Mouse (Mus musculus) liver, postnatal 0 days (tissue): ENCODE results near the gene Gm20498. TPM values are rescaled to one million over a fixed set of nuclear protein-coding genes. Genes with fewer than 3 reads are reported as not detected.
"Not testable (repeated sequence)": the region's sequence is repeated elsewhere in the genome, so short reads cannot be mapped to it uniquely, and the experiment has no call there.

Source experiments
- ATAC-seq: fragments of 200-750 bp; cut with Nextera tagmentation; 2 replicates; pipeline ENCODE4 v1.8.0; 2017; ENCODE audit warnings: mild to moderate bottlenecking, moderate library complexity
- DNase-seq: peaks from one replicate; pipeline ENCODE4 v3.0.0-alpha.2; 2016
- H3K27ac ChIP-seq: fragments of 300-500 bp; sonication (generic); 2 replicates; pipeline ENCODE4 v1.5.1; 2014; ENCODE audit warnings: antibody characterized with exemption, moderate library complexity, mild to moderate bottlenecking, low read depth
- H3K27me3 ChIP-seq: fragments of 300-500 bp; sonication (generic); 2 replicates; pipeline ENCODE4 v1.6.1; 2014; ENCODE audit warnings: low read length, control low read depth, mixed read lengths; ENCODE audit not compliant: insufficient read depth
- H3K36me3 ChIP-seq: fragments of 300-500 bp; sonication (generic); replicated peaks from 2 replicates; pipeline ENCODE4 v1.6.1; 2014; ENCODE audit warnings: mild to moderate bottlenecking, control low read depth, low read length, moderate library complexity, mixed read lengths; ENCODE audit not compliant: insufficient read depth
- H3K4me1 ChIP-seq: fragments of 300-500 bp; sonication (generic); 2 replicates; pipeline ENCODE4 v1.6.1; 2014; ENCODE audit warnings: antibody characterized with exemption, mild to moderate bottlenecking, control low read depth; ENCODE audit not compliant: insufficient read depth
- H3K4me2 ChIP-seq: fragments of 300-500 bp; sonication (generic); 2 replicates; pipeline ENCODE4 v1.6.1; 2014; ENCODE audit warnings: low read depth, mild to moderate bottlenecking, low read length, moderate library complexity, mixed read lengths
- H3K4me3 ChIP-seq: fragments of 300-500 bp; sonication (generic); 2 replicates; pipeline ENCODE4 v1.5.1; 2014; ENCODE audit warnings: low read depth, low read length
- H3K9ac ChIP-seq: fragments of 300-500 bp; sonication (generic); replicated peaks from 2 replicates; pipeline ENCODE4 v1.6.1; 2014; ENCODE audit warnings: mild to moderate bottlenecking, moderate library complexity
- H3K9me3 ChIP-seq: fragments of 300-500 bp; sonication (generic); 2 replicates; pipeline ENCODE4 v1.6.1; 2016; ENCODE audit warnings: mild to moderate bottlenecking, control low read depth, low read length, mixed read lengths
- CTCF ChIP-seq: sonication (generic); IDR thresholded peaks from 2 replicates; pipeline ENCODE4 v1.5.1; 2016; ENCODE audit warnings: antibody characterized with exemption, low read depth
- EP300 ChIP-seq: IDR thresholded peaks from 2 replicates; pipeline ENCODE4 v1.6.1; 2016; ENCODE audit warnings: antibody characterized with exemption, low read depth, mild to moderate bottlenecking
- WGBS: fragments of 180-500 bp; shearing (Covaris S2); extraction: QIAGEN DNeasy Blood & Tissue Kit; methylation state at CpG from one replicate; pipeline ENCODE4 v1.1.7; 2014; ENCODE audit not compliant: insufficient replicate concordance; 5-methylcytosine and 5-hydroxymethylcytosine counted together
- polyA plus RNA-seq: library from polyadenylated mRNA; unstranded; fragments of >200 nt; fragmentation: Nextera tagmentation; extraction: Ambion mirVana; gene quantifications from 2 replicates; pipeline ENCODE4 v1.2.1, GENCODE M21; 2015

The Gm20498 gene
- polyA plus RNA-seq, 1 experiment from 2014 or later: 13.8 TPM

DNA sequence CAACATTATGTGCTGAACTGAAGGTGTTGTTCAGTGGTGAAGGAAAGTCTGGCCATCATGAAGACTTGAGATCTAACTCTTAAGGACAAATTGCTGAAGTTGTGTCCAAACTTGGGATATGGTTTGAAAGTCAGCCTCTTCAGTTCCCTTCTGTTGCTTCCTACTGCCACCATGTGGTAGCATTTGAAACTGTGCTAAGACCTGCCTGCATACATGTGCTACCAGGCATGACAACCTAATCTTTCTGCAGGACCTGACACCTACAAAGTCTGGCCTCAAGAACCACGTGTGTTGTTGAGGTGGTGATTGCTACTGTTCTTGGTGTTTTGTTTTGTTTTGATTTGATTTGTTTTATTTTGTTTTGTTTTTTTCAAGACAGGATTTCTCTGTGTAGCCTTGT, 130.5 kb downstream of the Gm20498 start:
- peak; percentile 44; the same call in 1 of the 2 replicates for ATAC-seq
- TF ChIP-seq EP300: no peak
- peak; percentile 85 for TF ChIP-seq CTCF
- Histone ChIP-seq H3K36me3 (no peaks in the 10 kb centered on the region), H3K27ac (no peak overlapping the region), H3K4me2 (no peak overlapping the region), H3K9me3 (no peaks in the 10 kb centered on the region), H3K4me3 (no peak overlapping the region), H3K27me3 (no peaks in the 10 kb centered on the region), H3K9ac (no peak overlapping the region), H3K4me1 (no peaks in the 10 kb centered on the region)
- peak; percentile 62 for DNase-seq
- 22% methylated on average over 1 of the region's 1 CpGs for WGBS

DNA sequence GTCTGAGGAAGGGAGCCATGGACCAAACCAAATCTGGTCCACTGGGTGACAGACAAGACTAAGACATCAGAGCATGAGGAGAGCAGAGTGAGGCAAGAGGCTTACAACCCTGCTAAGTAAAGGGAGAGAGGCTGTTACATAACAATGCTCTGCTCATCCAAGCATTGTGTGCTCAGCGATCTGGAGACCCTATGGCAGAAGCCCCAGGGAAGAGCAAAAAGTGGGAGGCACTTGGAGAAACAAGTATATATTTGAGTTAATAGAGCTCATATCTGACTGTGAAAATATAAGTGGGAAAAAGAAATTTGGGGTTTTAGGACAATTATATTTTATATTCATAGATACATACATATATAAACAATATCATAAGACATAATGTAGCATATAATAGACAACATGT, 153.3 kb downstream of the Gm20498 start, which contains the start of gene Gm4787:
Gene Gm4787 (minus strand): TSS at position 101 of the 400 bp plus-strand sequence.
- not testable (repeated sequence) for H3K27me3 ChIP-seq, DNase-seq, H3K4me3 ChIP-seq, ATAC-seq, H3K36me3 ChIP-seq, H3K9ac ChIP-seq, H3K4me2 ChIP-seq, H3K4me1 ChIP-seq, H3K27ac ChIP-seq, H3K9me3 ChIP-seq
- 90% methylated on average over 1 of the region's 1 CpGs for WGBS

DNA sequence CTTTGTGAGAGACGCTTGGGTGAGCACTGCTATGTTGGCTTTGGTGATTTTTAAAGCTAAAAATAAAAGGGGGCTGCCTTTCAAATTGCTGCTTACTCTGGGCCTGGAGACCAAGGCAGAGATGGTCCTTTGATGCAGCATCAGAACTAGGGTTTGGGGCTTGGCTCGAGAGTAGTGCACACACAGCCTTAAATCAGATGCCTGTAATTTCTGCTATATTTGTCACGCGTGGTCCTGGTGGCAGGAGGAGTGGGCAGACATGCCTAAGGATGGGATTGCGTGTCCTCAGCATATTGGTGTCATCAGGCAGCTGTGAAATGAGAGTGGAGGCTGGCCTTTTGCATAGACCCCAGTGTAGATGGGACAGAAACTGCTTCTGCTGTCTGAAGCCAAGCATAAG, 198.9 kb downstream of the Gm20498 start:
- Histone ChIP-seq H3K27me3 (peaks cover 45% of the 10 kb centered on the region), H3K9ac (no peak overlapping the region), H3K4me1 (peaks cover 3% of the 10 kb centered on the region; the same call in 1 of the 2 replicates), H3K4me2 (no peak overlapping the region), H3K36me3 (no peaks in the 10 kb centered on the region), H3K9me3 (no peaks in the 10 kb centered on the region), H3K27ac (no peak overlapping the region), H3K4me3 (no peak overlapping the region)
- WGBS: 63% methylated on average over 5 of the region's 5 CpGs
- no peak for ATAC-seq
- DNase-seq: no peak
- no peak for TF ChIP-seq EP300
- TF ChIP-seq CTCF: no peak

DNA sequence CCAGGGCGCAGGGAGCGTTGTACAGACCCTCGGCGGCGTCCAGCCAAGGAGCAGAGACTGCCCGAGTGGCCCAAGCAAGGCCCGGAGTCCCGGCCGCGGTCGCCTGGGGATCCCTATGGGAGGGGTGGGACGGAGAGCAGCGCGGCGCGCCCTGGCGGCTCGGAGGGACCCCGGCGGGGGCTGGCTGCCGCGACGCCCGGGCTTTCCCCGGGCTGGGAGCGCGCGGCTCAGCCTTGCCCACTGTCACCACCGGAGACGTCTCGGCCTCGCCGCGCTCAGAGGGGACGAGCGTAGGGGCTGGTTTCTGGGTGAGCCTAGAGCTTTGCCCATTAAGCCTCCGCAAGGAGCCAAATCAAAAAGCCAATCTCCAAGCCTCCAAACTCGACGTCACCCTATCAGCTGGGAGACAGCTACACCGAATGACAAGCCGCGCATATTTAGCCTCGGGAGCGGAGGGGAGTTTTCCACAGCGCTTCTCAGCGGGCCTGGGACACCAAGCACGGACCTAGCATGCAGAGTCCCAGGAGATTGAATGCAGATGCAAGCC, 199.8 kb downstream of the Gm20498 start, which contains the start of gene Slc8a3:
Gene Slc8a3 (minus strand): TSS at position 306 of the 547 bp plus-strand sequence.
- H3K4me2 ChIP-seq: peak within 1 kb of the TSS; percentile 82
- no peak for TF ChIP-seq CTCF
- TF ChIP-seq EP300: no peak
- DNase-seq: peak; percentile 23
- WGBS: 2% methylated on average over 38 of the region's 47 CpGs
- peak within 1 kb of the TSS; percentile 43 for H3K4me3 ChIP-seq
- no peaks in the 10 kb centered on the region for H3K36me3 ChIP-seq
- peak within 1 kb of the TSS; percentile 26; the same call in 1 of the 2 replicates for H3K9ac ChIP-seq
- H3K27ac ChIP-seq: no peak within 1 kb of the TSS
- H3K4me1 ChIP-seq: peaks cover 3% of the 10 kb centered on the region; the same call in 1 of the 2 replicates
- no peaks in the 10 kb centered on the region for H3K9me3 ChIP-seq
- peaks cover 45% of the 10 kb centered on the region for H3K27me3 ChIP-seq
- no peak for ATAC-seq

DNA sequence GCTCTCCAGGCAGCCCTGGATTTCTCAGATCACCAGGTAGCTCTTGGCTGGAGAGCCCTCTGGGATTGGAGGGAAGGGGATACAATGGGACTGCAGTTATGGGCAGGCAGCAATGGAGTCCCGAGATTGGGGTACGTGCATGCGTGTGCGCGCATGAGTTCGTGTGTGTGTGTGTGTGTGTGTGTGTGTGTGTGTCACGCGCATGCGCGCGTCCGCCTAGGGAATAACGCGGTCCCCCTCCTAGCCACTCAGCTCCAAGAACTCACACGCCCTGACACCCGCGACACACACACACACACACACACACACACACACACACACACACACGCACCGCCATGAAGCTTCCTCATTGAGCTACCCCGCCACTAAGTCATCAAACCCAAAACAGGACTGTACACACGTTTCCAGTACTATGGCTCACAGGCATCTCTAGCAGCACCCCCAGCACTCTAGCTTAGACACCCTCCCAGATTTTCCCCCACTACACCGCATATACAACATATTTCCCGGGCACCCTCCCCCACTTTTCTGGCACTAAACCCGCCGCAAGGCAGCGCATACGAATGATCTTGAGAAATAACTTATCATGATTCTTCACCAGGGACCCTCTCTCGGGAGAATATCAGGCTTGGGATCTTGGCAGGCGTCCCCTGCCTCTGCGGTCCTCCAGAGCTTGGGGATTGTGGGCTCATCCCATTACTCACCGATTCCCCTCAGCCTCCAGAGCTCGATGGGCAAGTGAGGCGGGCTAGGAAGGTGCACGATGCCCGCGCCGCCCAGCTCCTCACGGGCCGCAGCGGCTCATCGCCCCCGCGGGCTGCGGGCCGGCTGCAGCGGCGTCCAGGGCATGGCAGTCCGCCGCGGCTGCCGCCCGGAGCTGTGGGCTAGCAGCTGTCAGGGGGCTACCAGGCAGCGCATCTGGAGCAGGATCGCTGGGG, 200.5 kb downstream of the Gm20498 start:
- ATAC-seq (no peak), DNase-seq (peak; percentile 16)
- Histone ChIP-seq H3K4me2 (peak overlapping the region; percentile 82), H3K4me1 (peaks cover 3% of the 10 kb centered on the region; the same call in 1 of the 2 replicates), H3K36me3 (no peaks in the 10 kb centered on the region), H3K4me3 (peak overlapping the region; percentile 43), H3K27me3 (peaks cover 45% of the 10 kb centered on the region), H3K9ac (peak overlapping the region; percentile 26; the same call in 1 of the 2 replicates), H3K9me3 (no peaks in the 10 kb centered on the region), H3K27ac (no peak overlapping the region)
- 2% methylated on average over 53 of the region's 54 CpGs for WGBS
- no peak for TF ChIP-seq CTCF
- TF ChIP-seq EP300: no peak

DNA sequence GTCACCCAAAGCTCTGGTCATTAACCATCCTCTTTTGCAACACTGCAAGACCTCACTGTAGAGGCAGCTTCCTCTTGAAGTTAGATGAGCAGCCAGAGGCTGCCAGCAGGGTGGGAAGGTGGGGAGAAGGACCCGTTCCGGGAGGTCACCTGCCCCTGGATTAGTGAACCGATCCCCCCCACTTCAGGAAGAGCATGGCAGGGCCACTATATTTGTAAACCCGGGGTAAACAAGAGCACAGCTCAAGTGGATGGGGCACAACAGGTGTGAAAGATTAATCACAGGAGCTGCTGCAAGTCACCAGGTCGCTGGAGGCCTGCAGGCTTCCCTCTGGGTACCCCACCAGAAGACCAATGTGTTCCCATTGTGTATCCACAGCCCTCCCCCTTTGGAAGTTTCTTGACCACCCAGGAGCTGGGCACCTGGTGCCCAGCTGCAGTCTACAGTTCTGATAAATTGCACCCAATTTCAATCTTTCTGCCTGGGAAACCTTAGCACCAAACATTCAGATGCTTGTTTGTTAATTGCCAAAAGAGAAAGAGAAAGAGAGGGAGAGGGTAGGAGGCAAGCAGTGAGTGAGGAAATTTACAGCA, 201.6 kb downstream of the Gm20498 start:
- ATAC-seq (no peak), DNase-seq (no peak)
- Histone ChIP-seq H3K9me3 (no peaks in the 10 kb centered on the region), H3K27me3 (peaks cover 45% of the 10 kb centered on the region), H3K9ac (no peak overlapping the region), H3K4me2 (no peak overlapping the region), H3K36me3 (no peaks in the 10 kb centered on the region), H3K4me1 (peaks cover 3% of the 10 kb centered on the region; the same call in 1 of the 2 replicates), H3K27ac (no peak overlapping the region), H3K4me3 (no peak overlapping the region)
- WGBS: 43% methylated on average over 5 of the region's 5 CpGs
- no peak for TF ChIP-seq EP300
- TF ChIP-seq CTCF: no peak
